Mouse (Mus musculus) thymus, adult 2 months (tissue): Measurements from ENCODE around the gene Slc47a2. TPM values are rescaled to one million over a fixed set of nuclear protein-coding genes. Genes with fewer than 3 reads are reported as not detected.
A peak's percentile ranks its signal among the peaks of the same experiment; 100 is the strongest.

Experiments
- DNase-seq: peaks from one replicate; pipeline ENCODE4 v3.0.0; 2021
- H3K27ac ChIP-seq: fragments of 200-500 bp; 2 replicates; pipeline ENCODE4 v1.5.1; 2012; ENCODE audit warnings: low read length, control low read depth; ENCODE audit not compliant: control insufficient read depth, insufficient read depth
- H3K27me3 ChIP-seq: fragments of 200-500 bp; 2 replicates; pipeline ENCODE4 v1.6.1; 2012; ENCODE audit warnings: mild to moderate bottlenecking, low read length, moderate library complexity, mixed read lengths; ENCODE audit not compliant: control insufficient read depth, insufficient read depth
- H3K36me3 ChIP-seq: fragments of 200-500 bp; 2 replicates; pipeline ENCODE4 v1.6.1; 2012; ENCODE audit warnings: mild to moderate bottlenecking, low read length, moderate library complexity; ENCODE audit not compliant: control insufficient read depth, insufficient read depth
- H3K4me1 ChIP-seq: fragments of 200-500 bp; replicated peaks from 2 replicates; pipeline ENCODE4 v1.6.1; 2012; ENCODE audit warnings: low read length; ENCODE audit not compliant: control insufficient read depth, insufficient read depth
- H3K4me3 ChIP-seq: fragments of 200-500 bp; 2 replicates; pipeline ENCODE4 v1.5.1; 2012; ENCODE audit warnings: mild to moderate bottlenecking, low read length, control low read depth, moderate library complexity; ENCODE audit not compliant: control insufficient read depth, insufficient read depth
- CTCF ChIP-seq: fragments of 200-500 bp; IDR thresholded peaks from 2 replicates; pipeline ENCODE4 v1.5.1; 2012; ENCODE audit warnings: mild to moderate bottlenecking, control low read depth, low read length, moderate library complexity, borderline replicate concordance; ENCODE audit not compliant: control insufficient read depth, poor library complexity, insufficient read depth; ENCODE audit errors: extremely low read depth
- POLR2A ChIP-seq: fragments of 200-500 bp; IDR thresholded peaks from 2 replicates; pipeline ENCODE4 v1.6.1; 2012; ENCODE audit warnings: mild to moderate bottlenecking, low read length, control low read depth, moderate library complexity; ENCODE audit not compliant: control insufficient read depth, poor library complexity, insufficient read depth; ENCODE audit errors: extremely low read depth
- WGBS: fragments of 180-500 bp; shearing (Covaris S2); methylation state at CpG from one replicate; pipeline ENCODE4 v1.1.7; 2018; 5-methylcytosine and 5-hydroxymethylcytosine counted together
- polyA plus RNA-seq: library from polyadenylated mRNA; depleted of rRNA; stranded (reverse); fragments of >200 nt; gene quantifications from 2 replicates; pipeline ENCODE4 v1.2.3, GENCODE M21; 2012; rRNA removed

Slc47a2 gene
- 0.51 and 0.67 TPM in 2 replicates for polyA plus RNA-seq

DNA sequence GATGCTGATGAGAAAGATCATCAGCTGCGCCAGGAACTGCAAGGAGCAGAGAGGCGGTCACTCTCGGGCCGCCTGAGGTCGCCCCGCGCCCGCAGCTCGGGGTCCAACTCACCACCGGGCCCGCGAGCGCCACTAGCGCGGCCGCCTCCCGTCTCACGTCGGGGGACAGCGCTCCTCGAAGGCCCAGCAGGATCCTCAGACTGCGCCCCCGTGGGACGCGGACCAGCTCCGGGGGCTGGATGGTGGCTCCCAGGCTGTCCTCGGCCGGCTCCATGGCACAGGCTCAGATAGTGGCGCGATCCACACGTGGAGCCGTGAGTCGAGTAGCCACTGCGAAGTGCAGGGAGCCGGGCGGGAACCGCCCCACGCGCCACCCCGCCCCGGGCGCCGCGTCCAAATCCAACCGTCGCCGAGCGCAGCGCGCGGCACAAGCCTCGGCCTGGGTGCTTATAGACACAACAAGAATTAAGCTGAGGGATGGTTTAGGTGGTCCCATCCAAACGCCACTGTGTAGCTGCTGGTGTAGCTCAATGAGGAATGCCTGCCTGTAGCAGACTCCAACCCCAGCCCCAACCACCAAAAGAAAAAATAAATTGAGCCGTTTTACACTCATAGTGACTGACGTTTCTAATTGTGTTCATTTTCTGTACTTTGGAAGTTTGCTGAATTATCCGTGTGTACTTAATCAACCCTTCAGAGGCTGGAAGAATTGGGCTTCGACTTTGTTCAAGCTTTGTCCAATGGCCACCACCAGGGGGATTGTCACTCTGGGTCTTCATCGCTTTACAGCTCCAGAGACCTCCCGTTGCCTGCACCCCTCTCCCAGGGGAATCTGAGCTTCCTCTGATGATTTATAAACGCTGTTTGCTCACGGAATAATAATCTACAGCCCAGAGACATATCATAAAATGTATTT, at the start of gene Slc47a2:
TSS of gene Slc47a2 (minus strand) at position 356 of the 916 bp plus-strand sequence.
- H3K27me3 ChIP-seq: peaks cover 6% of the 10 kb centered on the region; the same call in 1 of the 2 replicates
- peak; percentile 13 for DNase-seq
- WGBS: 11% methylated on average over 61 of the region's 61 CpGs

DNA sequence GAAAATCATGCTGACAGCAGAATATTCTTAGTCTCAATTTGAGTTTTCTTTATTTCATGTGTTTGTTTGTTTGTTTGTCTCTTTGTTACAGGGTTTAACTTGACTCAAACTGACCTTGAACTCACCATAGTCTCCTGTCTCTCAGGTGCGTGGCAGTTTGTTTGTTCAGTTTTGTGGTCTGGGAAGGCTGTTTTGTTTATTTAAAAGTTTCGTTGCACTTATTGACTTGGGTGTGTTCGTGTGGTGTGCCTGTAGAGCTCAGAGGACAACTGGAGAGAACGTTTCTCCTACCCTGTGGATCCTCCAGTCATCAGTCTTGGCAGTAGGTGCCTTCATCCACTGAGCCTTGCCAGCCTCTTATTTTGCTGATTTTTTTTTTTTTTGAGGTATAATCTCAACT, 46.3 kb upstream of the Slc47a2 start:
- Histone ChIP-seq H3K27ac (no peak overlapping the region), H3K27me3 (no peaks in the 10 kb centered on the region), H3K4me3 (no peak overlapping the region), H3K36me3 (no peaks in the 10 kb centered on the region), H3K4me1 (no peaks in the 10 kb centered on the region; the same call in 1 of the 2 replicates)
- WGBS: 71% methylated on average over 4 of the region's 4 CpGs
- TF ChIP-seq CTCF (no peak), POLR2A (no peak)
- DNase-seq: no peak

More for the DNA sequence above, at the start of gene Slc47a2:
- Histone ChIP-seq H3K4me1 (no peaks in the 10 kb centered on the region), H3K27ac (no peak within 1 kb of the TSS), H3K4me3 (no peak within 1 kb of the TSS), H3K36me3 (no peaks in the 10 kb centered on the region)
- TF ChIP-seq POLR2A (no peak), CTCF (no peak)

DNA sequence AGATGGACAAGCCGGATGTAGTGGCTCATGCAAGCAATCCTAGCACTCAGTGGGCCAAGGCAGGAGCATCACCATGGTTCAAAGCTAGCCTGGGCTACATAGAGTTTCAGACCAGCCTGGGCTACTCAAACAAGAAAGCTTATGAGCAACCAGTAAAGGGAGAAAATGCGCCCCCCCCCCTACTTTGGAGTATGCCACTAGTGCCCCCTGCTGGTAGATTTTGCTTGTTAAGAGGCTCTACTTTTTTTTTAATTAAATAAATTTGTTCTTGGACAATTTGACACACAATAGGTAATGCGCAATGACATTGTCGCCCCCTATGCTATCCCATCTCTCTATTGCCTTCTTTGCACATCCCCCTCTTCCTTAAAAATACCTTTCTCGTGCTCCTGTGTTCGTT, 45.4 kb upstream of the Slc47a2 start:
- Histone ChIP-seq H3K36me3 (no peaks in the 10 kb centered on the region), H3K27me3 (no peaks in the 10 kb centered on the region), H3K27ac (no peak overlapping the region), H3K4me1 (no peaks in the 10 kb centered on the region; the same call in 1 of the 2 replicates), H3K4me3 (no peak overlapping the region)
- TF ChIP-seq CTCF: no peak
- no peak for TF ChIP-seq POLR2A
- WGBS: 64% methylated on average over 6 of the region's 6 CpGs
- peak; percentile 35 for DNase-seq

DNA sequence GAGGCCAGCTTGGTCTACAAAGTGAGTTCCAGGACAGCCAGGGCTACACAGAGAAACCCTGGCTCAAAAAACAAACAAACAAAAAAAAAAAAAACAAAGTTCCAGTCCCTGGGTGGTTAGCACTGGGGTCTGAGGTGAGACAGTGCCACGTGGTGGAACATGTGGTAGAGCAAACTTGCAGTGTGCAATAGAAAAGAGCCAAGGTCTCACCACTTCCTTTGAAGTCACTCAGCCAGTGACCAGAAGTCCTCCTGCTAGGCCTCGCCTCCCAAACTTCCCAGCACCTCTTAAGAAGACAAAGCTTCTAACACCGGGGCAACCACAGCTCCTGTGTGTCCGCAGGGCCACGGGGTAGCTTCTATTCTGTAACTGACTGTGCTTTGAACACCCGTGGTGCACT, 44.6 kb upstream of the Slc47a2 start:
- no peaks in the 10 kb centered on the region for H3K36me3 ChIP-seq
- no peak for DNase-seq
- WGBS: 41% methylated on average over 6 of the region's 6 CpGs
- H3K27ac ChIP-seq: no peak overlapping the region
- H3K27me3 ChIP-seq: no peaks in the 10 kb centered on the region
- no peaks in the 10 kb centered on the region; the same call in 1 of the 2 replicates for H3K4me1 ChIP-seq
- TF ChIP-seq CTCF (no peak), POLR2A (no peak)
- no peak overlapping the region for H3K4me3 ChIP-seq

DNA sequence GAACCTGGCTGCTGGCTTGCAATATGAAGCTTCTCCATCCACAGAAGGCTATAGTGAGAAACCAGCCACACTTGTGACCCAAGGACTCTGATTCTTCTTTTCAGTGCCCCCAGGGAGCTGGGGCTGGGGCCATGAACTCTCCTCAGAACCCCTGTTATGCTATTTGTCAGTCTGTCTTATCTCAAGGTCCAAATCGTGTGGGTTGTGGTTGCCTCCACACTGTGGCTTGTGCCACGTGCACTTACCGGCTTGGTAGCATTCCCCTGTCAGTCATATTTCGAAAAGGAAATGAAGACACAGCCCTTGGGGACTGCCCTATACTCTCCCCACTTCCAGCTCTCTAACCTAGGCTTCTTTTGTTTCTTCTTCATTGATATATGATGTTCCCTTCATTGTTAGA, 43.1 kb upstream of the Slc47a2 start:
- no peak for TF ChIP-seq CTCF
- TF ChIP-seq POLR2A: no peak
- H3K27ac ChIP-seq: no peak overlapping the region
- 3% methylated on average over 4 of the region's 4 CpGs for WGBS
- no peak overlapping the region for H3K4me3 ChIP-seq
- DNase-seq: no peak
- no peaks in the 10 kb centered on the region for H3K36me3 ChIP-seq
- no peaks in the 10 kb centered on the region; the same call in 1 of the 2 replicates for H3K4me1 ChIP-seq
- no peaks in the 10 kb centered on the region for H3K27me3 ChIP-seq

DNA sequence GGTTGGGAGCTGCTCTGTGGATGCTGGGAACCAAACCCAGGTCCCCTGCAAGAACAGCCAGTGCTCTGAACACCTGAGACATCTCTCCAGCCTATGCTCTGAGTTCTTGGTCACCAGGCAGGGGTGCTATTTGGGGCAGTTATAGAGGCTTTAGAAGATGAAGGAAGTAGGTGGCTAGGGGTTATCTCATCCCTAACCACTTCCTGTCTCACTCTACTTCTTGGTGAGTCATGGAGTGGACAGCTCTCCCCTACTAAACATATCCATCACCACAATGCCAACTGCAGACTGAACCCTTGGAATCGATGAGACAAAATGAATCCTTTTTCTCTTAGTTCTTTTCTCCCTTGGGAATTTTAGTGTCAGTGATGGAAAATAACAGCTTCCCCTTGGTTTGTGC, 38.6 kb upstream of the Slc47a2 start:
- Histone ChIP-seq H3K4me3 (no peak overlapping the region), H3K27me3 (peaks cover 8% of the 10 kb centered on the region)
- no peak for DNase-seq

More for the DNA sequence above, 38.6 kb upstream of the Slc47a2 start:
- H3K4me1 ChIP-seq: no peaks in the 10 kb centered on the region; the same call in 1 of the 2 replicates
- no peak for TF ChIP-seq POLR2A
- no peak for TF ChIP-seq CTCF
- H3K27ac ChIP-seq: no peak overlapping the region
- WGBS: 88% methylated on average over 1 of the region's 1 CpGs
- no peaks in the 10 kb centered on the region for H3K36me3 ChIP-seq
